Mouse (Mus musculus): ENCODE measurements around the gene Gzmd. TPM values are rescaled to one million over a fixed set of nuclear protein-coding genes. Genes with fewer than 3 reads are reported as not detected.
"Not testable (repeated sequence)": the region's sequence is repeated elsewhere in the genome, so short reads cannot be mapped to it uniquely, and the experiment has no call there.

Gene Gzmd
- polyA plus RNA-seq (2021) = 4.2 TPM

GRCm38 (mm10) chr14:56132508-56132907 is at the start of gene Gzmd:
TSS of gene Gzmd (minus strand) at chr14:56132608.
- in situ Hi-C loops (cut with MboI; ENCODE audit: low pct_unique_long_range_greater_than_20kb); POLR2A ChIA-PET; CTCF ChIA-PET; ATAC-seq; DNase-seq (ENCODE audit: low read depth, low spot score); H3K27me3 ChIP-seq: not testable (repeated sequence)

- ATAC-seq; DNase-seq (ENCODE audit: low read depth, low spot score); in situ Hi-C loops (cut with MboI; ENCODE audit: low pct_unique_long_range_greater_than_20kb); POLR2A ChIA-PET: not testable (repeated sequence)
- peak; percentile 48 for TF ChIP-seq CTCF (IDR thresholded peaks at IDR 0.05)
- H3K27me3 ChIP-seq = peaks cover 16% of the 10 kb centered on the region
- CTCF ChIA-PET = interaction anchor here (1.1 to 1.5 kb wide), 2 partner anchors 9 to 25 kb away, joined by 3 to 5 read pairs; no protein-coding TSS in a partner anchor
Observed at GRCm38 (mm10) chr14:56177651-56178050, 45.2 kb upstream of the Gzmd start.

GRCm38 (mm10) chr14:56174499-56174898 is 42.1 kb upstream of the Gzmd start, which contains the start of gene Gzmn:
TSS of gene Gzmn (minus strand) at chr14:56174599.
- DNase-seq (ENCODE audit: low read depth, low spot score) = no peak
- no peak for ATAC-seq
- CTCF ChIA-PET = no interaction called here
- TF ChIP-seq CTCF (IDR thresholded peaks at IDR 0.05) = no peak
- POLR2A ChIA-PET = no interaction called here
- H3K27me3 ChIP-seq = peaks cover 16% of the 10 kb centered on the region
- in situ Hi-C loops (cut with MboI; ENCODE audit: low pct_unique_long_range_greater_than_20kb) = no loop called here

GRCm38 (mm10) chr14:56173396-56173795 is 41.0 kb upstream of the Gzmd start:
- no peak for TF ChIP-seq CTCF (IDR thresholded peaks at IDR 0.05)
- ChIA-PET POLR2A (no interaction called here), CTCF (interaction anchor here (1.6 kb wide), 1 partner anchor 179 kb away, joined by 3 read pairs; no protein-coding TSS in a partner anchor)
- peaks cover 16% of the 10 kb centered on the region for H3K27me3 ChIP-seq
- DNase-seq (ENCODE audit: low read depth, low spot score) (no peak), ATAC-seq (no peak)
- in situ Hi-C loops (cut with MboI; ENCODE audit: low pct_unique_long_range_greater_than_20kb) = no loop called here

- DNase-seq (ENCODE audit: low read depth, low spot score) (no peak), ATAC-seq (no peak)
- in situ Hi-C loops (cut with MboI; ENCODE audit: low pct_unique_long_range_greater_than_20kb) = no loop called here
- H3K27me3 ChIP-seq = peaks cover 16% of the 10 kb centered on the region
- ChIA-PET POLR2A (no interaction called here), CTCF (interaction anchor here (1.6 kb wide), 1 partner anchor 179 kb away, joined by 3 read pairs; no protein-coding TSS in a partner anchor)
- TF ChIP-seq CTCF (IDR thresholded peaks at IDR 0.05) = no peak
Observed at GRCm38 (mm10) chr14:56172744-56173143, 40.3 kb upstream of the Gzmd start.

GRCm38 (mm10) chr14:56168009-56168408 is 35.6 kb upstream of the Gzmd start:
- TF ChIP-seq CTCF (IDR thresholded peaks at IDR 0.05) = no peak
- no peak for ATAC-seq
- POLR2A ChIA-PET = interaction anchor here (1.3 kb wide), 1 partner anchor 12 kb away, joined by 3 read pairs; no protein-coding TSS in a partner anchor
- CTCF ChIA-PET = interaction anchor here (1.1 kb wide), 1 partner anchor 8 kb away, joined by 3 read pairs; no protein-coding TSS in a partner anchor
- DNase-seq (ENCODE audit: low read depth, low spot score) = no peak
- in situ Hi-C loops (cut with MboI; ENCODE audit: low pct_unique_long_range_greater_than_20kb) = no loop called here
- no peaks in the 10 kb centered on the region for H3K27me3 ChIP-seq

GRCm38 (mm10) chr14:56162109-56162508 is 29.7 kb upstream of the Gzmd start:
- in situ Hi-C loops (cut with MboI; ENCODE audit: low pct_unique_long_range_greater_than_20kb) = no loop called here
- CTCF ChIA-PET = no interaction called here
- TF ChIP-seq CTCF (IDR thresholded peaks at IDR 0.05) = no peak
- DNase-seq (ENCODE audit: low read depth, low spot score) (no peak), ATAC-seq (no peak)
- H3K27me3 ChIP-seq = peaks cover 7% of the 10 kb centered on the region
- POLR2A ChIA-PET = no interaction called here

- H3K27me3 ChIP-seq; ATAC-seq; DNase-seq (ENCODE audit: low read depth, low spot score); POLR2A ChIA-PET; in situ Hi-C loops (cut with MboI; ENCODE audit: low pct_unique_long_range_greater_than_20kb); CTCF ChIA-PET: not testable (repeated sequence)
Observed at GRCm38 (mm10) chr14:56159479-56159878, 27.1 kb upstream of the Gzmd start, which contains the start of gene Gzmg. TSS of gene Gzmg (minus strand) at chr14:56159579.

GRCm38 (mm10) chr14:56155340-56155739 is 22.9 kb upstream of the Gzmd start:
- peak; percentile 33 for TF ChIP-seq CTCF (IDR thresholded peaks at IDR 0.05)
- in situ Hi-C loops (cut with MboI; ENCODE audit: low pct_unique_long_range_greater_than_20kb) = no loop called here
- POLR2A ChIA-PET = interaction anchor here (0.9 kb wide), 1 partner anchor 13 kb away, joined by 3 read pairs; no protein-coding TSS in a partner anchor

GRCm38 (mm10) chr14:56133675-56134074 is 1.3 kb upstream of the Gzmd start:
- H3K27me3 ChIP-seq; DNase-seq (ENCODE audit: low read depth, low spot score); CTCF ChIA-PET; POLR2A ChIA-PET; in situ Hi-C loops (cut with MboI; ENCODE audit: low pct_unique_long_range_greater_than_20kb); ATAC-seq: not testable (repeated sequence)

More at GRCm38 (mm10) chr14:56155340-56155739, 22.9 kb upstream of the Gzmd start:
- no peak for ATAC-seq
- peaks cover 4% of the 10 kb centered on the region for H3K27me3 ChIP-seq
- no peak for DNase-seq (ENCODE audit: low read depth, low spot score)
- CTCF ChIA-PET = interaction anchor here (1.3 kb wide), 1 partner anchor 9 kb away, joined by 3 read pairs; no protein-coding TSS in a partner anchor

GRCm38 (mm10) chr14:56128341-56128740 is 4.1 kb downstream of the Gzmd start:
- no peak for ATAC-seq
- in situ Hi-C loops (cut with MboI; ENCODE audit: low pct_unique_long_range_greater_than_20kb) = no loop called here
- DNase-seq (ENCODE audit: low read depth, low spot score) = no peak

GRCm38 (mm10) chr14:56123516-56123915 is 8.9 kb downstream of the Gzmd start:
- in situ Hi-C loops (cut with MboI; ENCODE audit: low pct_unique_long_range_greater_than_20kb) = no loop called here
- DNase-seq (ENCODE audit: low read depth, low spot score) (no peak), ATAC-seq (no peak)
- H3K27me3 ChIP-seq = no peaks in the 10 kb centered on the region
- ChIA-PET CTCF (no interaction called here), POLR2A (no interaction called here)
- TF ChIP-seq CTCF (IDR thresholded peaks at IDR 0.05) = no peak

More at GRCm38 (mm10) chr14:56128341-56128740, 4.1 kb downstream of the Gzmd start:
- peak; percentile 44 for TF ChIP-seq CTCF (IDR thresholded peaks at IDR 0.05)
- ChIA-PET POLR2A (no interaction called here), CTCF (interaction anchor here (0.7 kb wide), 1 partner anchor 93 kb away, joined by 3 read pairs; no protein-coding TSS in a partner anchor)
- no peaks in the 10 kb centered on the region for H3K27me3 ChIP-seq
